Comparison of ENCODE assay signal across 16 mouse cellular contexts in the genomic region with DNA sequence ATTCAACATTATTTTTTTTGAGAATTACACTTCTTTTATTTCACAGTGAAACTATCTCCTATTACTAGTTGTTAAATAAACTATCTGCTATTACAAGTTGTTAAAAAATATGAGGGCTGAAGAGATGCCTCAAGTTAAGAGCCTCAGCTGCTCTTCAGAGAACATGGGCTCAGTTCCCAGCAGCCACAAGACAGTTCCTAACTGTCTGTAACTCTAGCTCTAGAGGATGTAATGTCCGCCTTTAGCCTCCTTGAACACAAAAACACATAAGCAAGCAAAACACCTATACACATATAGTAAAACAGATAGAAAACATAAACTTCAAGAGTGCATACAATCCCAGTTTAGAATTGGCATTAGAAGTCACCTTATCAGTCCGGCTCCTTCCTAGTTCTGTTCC.
"Had no signal": no experiment of that assay in that cellular context is flagged by ENCODE, and none has a peak within 500 bp of the region (broad histone marks: within the 10 kb centered on the region; RNA-seq: fewer than 3 reads in every experiment).

No protein-coding gene starts in this region.

- H3K4me3 ChIP-seq: neural tube, embryonic 13.5 days; neural tube, embryonic 15.5 days; stomach, embryonic 15.5 days had no signal

- H3K27ac ChIP-seq: neural tube, embryonic 13.5 days; neural tube, embryonic 15.5 days; stomach, embryonic 15.5 days; stomach, postnatal 0 days had no signal

- DNase-seq: retina, postnatal 1 day; right cerebral cortex, adult 18-20 months; right cerebral cortex, postnatal 14 days; right cerebral cortex, postnatal 25 days; right cerebral cortex, postnatal 4 days; spleen, adult 18-20 months; thymus, adult 18-20 months; thymus, adult 2 months; thymus, postnatal 14 days; thymus, postnatal 25 days; thymus, postnatal 36 days; thymus, postnatal 4 days had no signal
